Mouse (Mus musculus) neural tube, embryonic 15.5 days (tissue): ENCODE measurements at regions not wholly inside any gene's neighbourhood (a gene's known extent, or its start where the extent isn't known, plus 50 kb on each side); places are given as distances from the start of the nearest gene placed in this dataset. TPM values are rescaled to one million over a fixed set of nuclear protein-coding genes. Genes with fewer than 3 reads are reported as not detected.
"Not testable (repeated sequence)": the region's sequence is repeated elsewhere in the genome, so short reads cannot be mapped to it uniquely, and the experiment has no call there.

Experiments
- ATAC-seq: fragments of 200-750 bp; cut with Nextera tagmentation; 2 replicates; pipeline ENCODE4 v1.8.0; 2017; ENCODE audit warnings: mild to moderate bottlenecking, moderate TSS enrichment, moderate library complexity; ENCODE audit not compliant: low FRiP score
- H3K27ac ChIP-seq: fragments of 300-500 bp; sonication (generic); replicated peaks from 2 replicates; pipeline ENCODE4 v1.5.1; 2015; ENCODE audit warnings: mild to moderate bottlenecking, inconsistent platforms
- H3K27me3 ChIP-seq: fragments of 300-500 bp; sonication (generic); replicated peaks from 2 replicates; pipeline ENCODE4 v1.6.1; 2015; ENCODE audit warnings: inconsistent platforms
- H3K36me3 ChIP-seq: fragments of 300-500 bp; sonication (generic); 2 replicates; pipeline ENCODE4 v1.6.1; 2015; ENCODE audit warnings: inconsistent platforms
- H3K4me1 ChIP-seq: fragments of 300-500 bp; sonication (generic); 2 replicates; pipeline ENCODE4 v1.6.1; 2015; ENCODE audit warnings: inconsistent platforms
- H3K4me2 ChIP-seq: fragments of 300-500 bp; sonication (generic); 2 replicates; pipeline ENCODE4 v1.6.1; 2015; ENCODE audit warnings: inconsistent platforms, mild to moderate bottlenecking, moderate library complexity
- H3K4me3 ChIP-seq: fragments of 300-500 bp; sonication (generic); replicated peaks from 2 replicates; pipeline ENCODE4 v1.5.1; 2015; ENCODE audit warnings: mild to moderate bottlenecking, inconsistent platforms
- H3K9ac ChIP-seq: fragments of 300-500 bp; sonication (generic); replicated peaks from 2 replicates; pipeline ENCODE4 v1.6.1; 2015; ENCODE audit warnings: mild to moderate bottlenecking, inconsistent platforms
- H3K9me3 ChIP-seq: fragments of 300-500 bp; sonication (generic); replicated peaks from 2 replicates; pipeline ENCODE4 v1.6.1; 2016; ENCODE audit warnings: inconsistent platforms
- whole genome bisulfite sequencing: fragments of 180-500 bp; shearing (Covaris S2); methylation state at CpG from one replicate; pipeline ENCODE4 v1.1.7; 2015; ENCODE audit warnings: mixed read lengths; 5-methylcytosine and 5-hydroxymethylcytosine counted together
- microRNA-seq: library from miRNA; unstranded; fragments of <30 nt; microRNA quantifications from one replicate; pipeline ENCODE4, GENCODE M21; 2017

DNA sequence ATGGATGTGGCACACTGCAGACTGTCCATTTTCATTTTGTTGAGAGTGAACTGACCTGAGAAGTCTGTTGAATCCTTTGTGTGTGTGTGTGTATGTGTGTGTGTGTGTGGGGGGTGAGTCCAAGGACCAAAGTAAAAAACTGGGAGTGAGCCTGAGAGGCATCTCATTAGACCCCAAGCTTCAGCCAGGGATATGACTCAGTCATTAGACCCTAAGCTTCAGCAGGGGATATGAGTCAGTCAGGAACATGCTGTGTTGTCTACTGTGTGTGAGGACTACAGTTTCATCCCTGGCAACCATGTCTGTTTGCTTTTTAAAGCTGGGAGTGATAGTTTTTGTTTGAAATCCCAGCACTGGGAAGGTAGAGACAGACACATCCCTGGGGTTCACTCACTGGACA, 74.8 kb upstream of the Btbd11 start:
- no peaks in the 10 kb centered on the region for H3K27me3 ChIP-seq
- no peak overlapping the region for H3K4me3 ChIP-seq
- no peak for ATAC-seq
- H3K27ac ChIP-seq = no peak overlapping the region
- peaks cover 12% of the 10 kb centered on the region for H3K4me1 ChIP-seq
- no peaks in the 10 kb centered on the region for H3K9me3 ChIP-seq
- H3K9ac ChIP-seq = no peak overlapping the region
- H3K36me3 ChIP-seq = no peaks in the 10 kb centered on the region
- no peak overlapping the region for H3K4me2 ChIP-seq

DNA sequence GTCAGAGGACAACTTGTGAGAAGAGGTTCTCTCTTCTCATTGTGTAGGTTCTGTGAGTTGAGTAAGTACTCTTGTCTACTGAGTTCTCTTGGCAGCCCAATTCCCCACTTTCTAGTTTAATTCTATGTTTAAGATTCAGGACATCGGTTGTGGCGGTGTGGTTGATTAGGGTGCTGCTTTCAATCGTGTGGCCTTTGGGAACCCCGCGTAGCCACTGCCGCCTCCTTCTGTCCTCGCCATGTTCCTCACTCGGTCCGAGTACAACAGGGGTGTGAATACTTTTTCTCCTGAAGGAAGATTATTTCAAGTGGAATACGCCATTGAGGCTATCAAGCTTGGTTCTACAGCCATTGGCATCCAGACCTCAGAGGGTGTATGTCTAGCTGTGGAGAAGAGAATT, 73.3 kb upstream of the Btbd11 start:
- H3K9me3 ChIP-seq, H3K4me3 ChIP-seq, H3K4me2 ChIP-seq, H3K27me3 ChIP-seq, H3K9ac ChIP-seq, ATAC-seq, H3K36me3 ChIP-seq, H3K27ac ChIP-seq: not testable (repeated sequence)
- H3K4me1 ChIP-seq = peaks cover 12% of the 10 kb centered on the region
- WGBS = 95% methylated on average over 10 of the region's 10 CpGs

DNA sequence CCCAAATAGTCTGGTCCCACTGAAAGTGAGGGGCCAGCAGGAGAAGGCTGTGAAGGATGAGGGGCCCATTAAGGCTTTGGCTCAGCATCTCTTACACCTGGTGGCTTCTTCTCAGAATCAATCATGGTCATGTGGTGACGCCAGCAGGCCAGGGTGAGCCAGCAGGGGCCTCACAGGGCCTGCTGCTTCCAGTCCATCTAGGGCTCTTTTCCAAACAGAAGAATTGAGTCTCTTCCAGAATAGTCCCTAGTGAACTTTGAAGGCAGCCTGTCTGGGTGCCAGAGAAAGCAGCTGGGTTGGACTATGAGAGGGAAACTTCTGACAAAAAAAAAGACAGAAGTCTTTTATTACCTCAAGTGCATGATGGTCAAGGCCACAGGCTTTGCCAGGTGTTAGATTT, 65.6 kb upstream of the Btbd11 start:
- 71% methylated on average over 1 of the region's 1 CpGs for WGBS
- ATAC-seq = no peak

DNA sequence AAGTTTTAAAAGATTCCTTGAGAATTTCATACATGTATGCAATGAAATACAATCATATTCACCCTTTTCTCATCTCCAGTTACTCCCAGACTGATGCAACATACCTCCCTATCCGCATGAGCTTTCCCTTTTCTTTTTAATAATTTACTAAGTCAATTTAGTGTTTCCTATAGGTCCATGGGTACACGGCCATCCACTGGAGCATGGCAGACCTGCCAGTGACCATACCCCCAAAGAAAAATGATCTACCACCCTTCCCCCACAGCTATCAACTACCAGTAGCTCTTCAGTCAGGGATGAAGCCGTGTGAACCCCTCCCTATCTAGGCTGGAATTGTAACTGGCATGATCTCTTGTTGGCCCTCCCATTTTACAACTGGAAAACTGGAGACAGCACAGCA, 64.3 kb upstream of the Btbd11 start:
- Histone ChIP-seq H3K27ac (no peak overlapping the region), H3K36me3 (no peaks in the 10 kb centered on the region), H3K4me1 (no peaks in the 10 kb centered on the region), H3K4me2 (no peak overlapping the region), H3K4me3 (no peak overlapping the region), H3K9me3 (no peaks in the 10 kb centered on the region), H3K9ac (no peak overlapping the region), H3K27me3 (no peaks in the 10 kb centered on the region)
- ATAC-seq = no peak
- 83% methylated on average over 3 of the region's 3 CpGs for WGBS

More for the DNA sequence above, 65.6 kb upstream of the Btbd11 start:
- H3K27me3 ChIP-seq = no peaks in the 10 kb centered on the region
- H3K9me3 ChIP-seq = no peaks in the 10 kb centered on the region
- H3K4me3 ChIP-seq = no peak overlapping the region
- H3K4me1 ChIP-seq = no peaks in the 10 kb centered on the region
- no peak overlapping the region for H3K27ac ChIP-seq
- no peaks in the 10 kb centered on the region for H3K36me3 ChIP-seq
- no peak overlapping the region for H3K4me2 ChIP-seq
- H3K9ac ChIP-seq = no peak overlapping the region

DNA sequence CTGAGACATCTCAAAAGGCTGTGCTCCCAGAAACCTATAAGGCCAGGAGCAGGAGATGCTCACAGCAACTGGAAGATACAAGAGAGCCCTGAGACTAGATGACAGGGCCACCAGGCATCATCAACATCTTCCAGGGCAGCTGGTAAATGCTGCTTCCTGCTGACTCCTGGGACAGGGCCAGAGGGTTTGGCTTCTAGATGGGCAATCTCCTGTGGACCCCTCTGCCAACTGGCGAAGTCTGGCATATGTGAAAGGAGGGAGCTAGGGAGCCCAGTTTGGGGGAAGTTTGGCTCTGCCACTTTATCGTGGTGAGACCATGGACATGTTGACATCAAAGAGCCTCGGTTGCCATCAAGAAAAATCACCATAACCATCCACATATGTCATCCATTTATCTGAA, 57.2 kb upstream of the Btbd11 start:
- Histone ChIP-seq H3K4me3 (no peak overlapping the region), H3K4me1 (no peaks in the 10 kb centered on the region), H3K36me3 (no peaks in the 10 kb centered on the region), H3K9ac (no peak overlapping the region), H3K9me3 (no peaks in the 10 kb centered on the region), H3K27ac (no peak overlapping the region), H3K27me3 (no peaks in the 10 kb centered on the region), H3K4me2 (no peak overlapping the region)
- 70% methylated on average over 3 of the region's 3 CpGs for WGBS
- no peak for ATAC-seq

DNA sequence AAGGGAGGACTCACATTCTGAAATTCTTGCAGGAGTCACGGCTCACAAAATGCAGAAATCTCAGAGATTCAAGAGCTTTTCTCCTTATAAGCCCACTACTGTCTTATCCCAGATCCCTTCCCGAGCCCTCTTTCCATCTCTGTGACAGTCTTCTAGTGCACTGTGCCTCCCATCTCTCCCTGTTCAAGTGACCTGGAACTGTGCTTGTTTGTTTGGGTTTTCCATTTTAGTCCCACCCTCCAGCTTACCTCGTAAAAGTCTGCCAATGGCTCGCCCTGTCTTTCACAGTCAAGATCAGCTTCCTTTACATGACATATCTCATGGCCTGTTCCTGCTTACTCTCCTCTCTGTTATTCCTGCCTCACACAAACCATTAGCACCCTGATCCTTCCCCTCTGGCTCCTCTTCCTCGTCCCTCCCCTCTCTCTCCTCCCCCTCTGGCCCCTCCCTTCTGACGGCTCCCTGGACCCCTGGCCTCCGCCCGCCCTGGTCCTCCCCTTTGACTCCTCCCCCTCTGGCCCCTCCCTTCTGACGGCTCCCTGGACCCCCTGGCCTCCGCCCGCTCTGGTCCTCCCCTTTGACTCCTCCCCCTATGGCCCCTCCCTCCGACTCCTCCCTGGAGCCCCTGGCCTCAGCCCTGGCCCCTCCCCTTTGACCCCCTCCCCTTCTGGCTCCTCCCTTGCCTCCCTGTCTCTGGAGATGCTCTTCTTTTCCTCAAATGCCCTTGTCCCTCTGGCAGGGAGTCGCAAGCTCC, 55.5 kb upstream of the Btbd11 start:
- Histone ChIP-seq H3K4me1 (no peaks in the 10 kb centered on the region), H3K9ac (no peak overlapping the region), H3K36me3 (no peaks in the 10 kb centered on the region), H3K4me3 (no peak overlapping the region), H3K4me2 (peak overlapping the region; percentile 32), H3K27me3 (no peaks in the 10 kb centered on the region), H3K27ac (no peak overlapping the region), H3K9me3 (no peaks in the 10 kb centered on the region)
- 10% methylated on average over 13 of the region's 13 CpGs for WGBS
- ATAC-seq = no peak

Small RNA genes in the stretch of these regions (microRNA-seq; reads per million reads assigned to microRNA genes)
- gene Gm27392 = not detected
